Mouse (Mus musculus): ENCODE measurements at regions not wholly inside any gene's neighbourhood (a gene's known extent, or its start where the extent isn't known, plus 50 kb on each side); places are given as distances from the start of the nearest gene placed in this dataset.

- DNase-seq (ENCODE audit: extremely low read depth, insufficient read length, low spot score), result no peak
Observed at GRCm38 (mm10) chr4:152763116-152763515, 285.4 kb upstream of the Kcnab2 start.

GRCm38 (mm10) chr4:152762576-152762975 is 284.9 kb upstream of the Kcnab2 start:
- no peak for DNase-seq (ENCODE audit: extremely low read depth, insufficient read length, low spot score)

- DNase-seq (ENCODE audit: extremely low read depth, insufficient read length, low spot score), result no peak
Observed at GRCm38 (mm10) chr4:152757191-152757590, 279.5 kb upstream of the Kcnab2 start.

GRCm38 (mm10) chr4:152756535-152756934 is 278.9 kb upstream of the Kcnab2 start:
- DNase-seq (ENCODE audit: extremely low read depth, insufficient read length, low spot score), result no peak

- no peak for DNase-seq (ENCODE audit: extremely low read depth, insufficient read length, low spot score)
Observed at GRCm38 (mm10) chr4:152755756-152756155, 278.1 kb upstream of the Kcnab2 start.

GRCm38 (mm10) chr4:152744366-152744765 is 266.7 kb upstream of the Kcnab2 start:
- DNase-seq (ENCODE audit: extremely low read depth, insufficient read length, low spot score), result no peak

GRCm38 (mm10) chr4:152733017-152733416 is 255.3 kb upstream of the Kcnab2 start:
- no peak for DNase-seq (ENCODE audit: extremely low read depth, insufficient read length, low spot score)

- no peak for DNase-seq (ENCODE audit: extremely low read depth, insufficient read length, low spot score)
Observed at GRCm38 (mm10) chr4:152731988-152732387, 254.3 kb upstream of the Kcnab2 start.

- no peak for DNase-seq (ENCODE audit: extremely low read depth, insufficient read length, low spot score)
Observed at GRCm38 (mm10) chr4:152731082-152731720, 253.5 kb upstream of the Kcnab2 start.

- DNase-seq (ENCODE audit: extremely low read depth, insufficient read length, low spot score), result no peak
Observed at GRCm38 (mm10) chr4:152729421-152729820, 251.8 kb upstream of the Kcnab2 start.

- no peak for DNase-seq (ENCODE audit: extremely low read depth, insufficient read length, low spot score)
Observed at GRCm38 (mm10) chr4:152725881-152726280, 248.2 kb upstream of the Kcnab2 start.

GRCm38 (mm10) chr4:152725423-152725822 is 247.8 kb upstream of the Kcnab2 start:
- DNase-seq (ENCODE audit: extremely low read depth, insufficient read length, low spot score), result no peak

- DNase-seq (ENCODE audit: extremely low read depth, insufficient read length, low spot score), result no peak
Observed at GRCm38 (mm10) chr4:152724741-152725140, 247.1 kb upstream of the Kcnab2 start.

- DNase-seq (ENCODE audit: extremely low read depth, insufficient read length, low spot score), result no peak
Observed at GRCm38 (mm10) chr4:152724026-152724425, 246.4 kb upstream of the Kcnab2 start.

- no peak for DNase-seq (ENCODE audit: extremely low read depth, insufficient read length, low spot score)
Observed at GRCm38 (mm10) chr4:152720528-152720927, 242.9 kb upstream of the Kcnab2 start.

GRCm38 (mm10) chr4:152719416-152720127 is 241.9 kb upstream of the Kcnab2 start:
- DNase-seq (ENCODE audit: extremely low read depth, insufficient read length, low spot score), result no peak

- no peak for DNase-seq (ENCODE audit: extremely low read depth, insufficient read length, low spot score)
Observed at GRCm38 (mm10) chr4:152710339-152710738, 232.7 kb upstream of the Kcnab2 start.

- DNase-seq (ENCODE audit: extremely low read depth, insufficient read length, low spot score), result no peak
Observed at GRCm38 (mm10) chr4:152700217-152700616, 222.5 kb upstream of the Kcnab2 start.

GRCm38 (mm10) chr4:152697247-152697960 is 219.7 kb upstream of the Kcnab2 start:
- no peak for DNase-seq (ENCODE audit: extremely low read depth, insufficient read length, low spot score)

- no peak for DNase-seq (ENCODE audit: extremely low read depth, insufficient read length, low spot score)
Observed at GRCm38 (mm10) chr4:152691735-152692134, 214.1 kb upstream of the Kcnab2 start.

- no peak for DNase-seq (ENCODE audit: extremely low read depth, insufficient read length, low spot score)
Observed at GRCm38 (mm10) chr4:152691302-152691701, 213.6 kb upstream of the Kcnab2 start.

- no peak for DNase-seq (ENCODE audit: extremely low read depth, insufficient read length, low spot score)
Observed at GRCm38 (mm10) chr4:152690766-152691165, 213.1 kb upstream of the Kcnab2 start.

Measured in 3134 (cell line).